Mouse (Mus musculus) left cerebral cortex, postnatal 10 days (tissue): ENCODE data around the gene Mical3. TPM values are rescaled to one million over a fixed set of nuclear protein-coding genes. Genes with fewer than 3 reads are reported as not detected.

Experiments used
- DNase-seq, 2 experiments: peaks; one replicate each; pipeline ENCODE4 v3.0.0; 2021 to 2022; ENCODE audit warnings: low spot score in 2 of 2, mixed read lengths in 1 of 2; ENCODE audit errors: extremely low spot score in 1 of 2
- intact Hi-C: fragments of 180-260 bp; cut with DNase I; formaldehyde crosslinking; loops from one replicate; pipeline ENCODE4 v1.15.1; 2025
- total RNA-seq, 2 experiments: library from RNA; stranded (reverse); gene quantifications; 2 replicates each; pipeline ENCODE4 v1.2.3; 2021

Mical3 gene
- total RNA-seq, 2 experiments from 2014 or later, result 110 to 111 TPM

GRCm38 (mm10) chr6:120999860-121000526 lies 130.8 kb downstream of the Mical3 start:
- no peak for DNase-seq
- intact Hi-C loops, result no loop called here

GRCm38 (mm10) chr6:120999087-120999486 lies 131.7 kb downstream of the Mical3 start:
- intact Hi-C loops, result no loop called here
- no peak for DNase-seq

- intact Hi-C loops, result no loop called here
- no peak for DNase-seq
Measured at GRCm38 (mm10) chr6:120996607-120997006, 134.2 kb downstream of the Mical3 start.

GRCm38 (mm10) chr6:120995541-120995940 lies 135.3 kb downstream of the Mical3 start:
- no peak for DNase-seq
- intact Hi-C loops, result no loop called here

GRCm38 (mm10) chr6:120991857-120992256 lies 138.9 kb downstream of the Mical3 start:
- intact Hi-C loops, result no loop called here
- no peak for DNase-seq

GRCm38 (mm10) chr6:120987571-120988084 lies 143.2 kb downstream of the Mical3 start:
- intact Hi-C loops, result no loop called here
- no peak for DNase-seq

- DNase-seq, result no peak
- intact Hi-C loops, result no loop called here
Measured at GRCm38 (mm10) chr6:120987164-120987563, 143.6 kb downstream of the Mical3 start.

- DNase-seq, result no peak
- intact Hi-C loops, result no loop called here
Measured at GRCm38 (mm10) chr6:120986172-120986571, 144.6 kb downstream of the Mical3 start.

GRCm38 (mm10) chr6:120982314-120982713 lies 148.5 kb downstream of the Mical3 start:
- intact Hi-C loops, result no loop called here
- no peak for DNase-seq

GRCm38 (mm10) chr6:120981537-120981936 lies 149.3 kb downstream of the Mical3 start:
- intact Hi-C loops, result no loop called here
- DNase-seq, result no peak

- peak in 1 of 2 experiments; percentile 40 for DNase-seq
- intact Hi-C loops, result no loop called here
Measured at GRCm38 (mm10) chr6:120978019-120978621, 152.7 kb downstream of the Mical3 start.

- DNase-seq, result no peak
- intact Hi-C loops, result no loop called here
Measured at GRCm38 (mm10) chr6:120976991-120977390, 153.8 kb downstream of the Mical3 start.

GRCm38 (mm10) chr6:120976097-120976496 lies 154.7 kb downstream of the Mical3 start:
- intact Hi-C loops, result no loop called here
- no peak for DNase-seq

- intact Hi-C loops, result loop anchor here (5.0 kb wide), 2 partner anchors 160 to 205 kb away; partner anchors contain the start of gene Mical3
- DNase-seq, result peak; percentile 71 to 74
Measured at GRCm38 (mm10) chr6:120971797-120972590, 158.8 kb downstream of the Mical3 start.

- no peak for DNase-seq
Measured at GRCm38 (mm10) chr6:120970939-120971796, 159.6 kb downstream of the Mical3 start.

GRCm38 (mm10) chr6:120965814-120966213 lies 165.0 kb downstream of the Mical3 start:
- intact Hi-C loops, result no loop called here
- DNase-seq, result no peak

More at GRCm38 (mm10) chr6:120970939-120971796, 159.6 kb downstream of the Mical3 start:
- intact Hi-C loops, result loop anchor here (5.0 kb wide), 2 partner anchors 161 to 206 kb away; partner anchors contain the start of gene Mical3

- DNase-seq, result no peak
- intact Hi-C loops, result no loop called here
Measured at GRCm38 (mm10) chr6:120964179-120964578, 166.6 kb downstream of the Mical3 start.

- DNase-seq, result no peak
- intact Hi-C loops, result no loop called here
Measured at GRCm38 (mm10) chr6:120960338-120961030, 170.3 kb downstream of the Mical3 start.
